Mouse (Mus musculus) gastrocnemius, postnatal 25 days (tissue): Measurements from ENCODE around the gene Slc35e3. TPM values are rescaled to one million over a fixed set of nuclear protein-coding genes. Genes with fewer than 3 reads are reported as not detected.

Source experiments
- DNase-seq: peaks from one replicate; pipeline ENCODE4 v3.0.0; 2022
- total RNA-seq, 2 experiments: library from RNA; stranded (reverse); gene quantifications; 1 replicate in 1 of 2; 2 replicates in 1 of 2; pipeline ENCODE4 v1.2.3; 2021

The Slc35e3 gene
- total RNA-seq, 2 experiments from 2014 or later = 3.8 to 4.8 TPM

GRCm38 (mm10) chr10:117776281-117777102 lies 30.3 kb upstream of the Slc35e3 start:
- no peak for DNase-seq

- DNase-seq = no peak
Measured at GRCm38 (mm10) chr10:117775401-117776144, 29.4 kb upstream of the Slc35e3 start.

GRCm38 (mm10) chr10:117774817-117775120 lies 28.6 kb upstream of the Slc35e3 start:
- no peak for DNase-seq

GRCm38 (mm10) chr10:117774011-117774816 lies 28.0 kb upstream of the Slc35e3 start:
- DNase-seq = no peak

- DNase-seq = no peak
Measured at GRCm38 (mm10) chr10:117773106-117773720, 27.0 kb upstream of the Slc35e3 start.

- no peak for DNase-seq
Measured at GRCm38 (mm10) chr10:117772364-117773105, 26.4 kb upstream of the Slc35e3 start.

GRCm38 (mm10) chr10:117771131-117771510 lies 25.0 kb upstream of the Slc35e3 start:
- DNase-seq = no peak

- no peak for DNase-seq
Measured at GRCm38 (mm10) chr10:117770286-117771130, 24.3 kb upstream of the Slc35e3 start.

GRCm38 (mm10) chr10:117769541-117770285 lies 23.5 kb upstream of the Slc35e3 start:
- no peak for DNase-seq

- no peak for DNase-seq
Measured at GRCm38 (mm10) chr10:117768141-117768440, 21.9 kb upstream of the Slc35e3 start.

- DNase-seq = no peak
Measured at GRCm38 (mm10) chr10:117767286-117768140, 21.3 kb upstream of the Slc35e3 start.

GRCm38 (mm10) chr10:117766896-117767160 lies 20.7 kb upstream of the Slc35e3 start:
- no peak for DNase-seq

GRCm38 (mm10) chr10:117766111-117766895 lies 20.1 kb upstream of the Slc35e3 start:
- DNase-seq = no peak

GRCm38 (mm10) chr10:117765116-117765894 lies 19.1 kb upstream of the Slc35e3 start:
- DNase-seq = no peak

- no peak for DNase-seq
Measured at GRCm38 (mm10) chr10:117764598-117764997, 18.4 kb upstream of the Slc35e3 start.

- no peak for DNase-seq
Measured at GRCm38 (mm10) chr10:117763588-117764190, 17.5 kb upstream of the Slc35e3 start.

- DNase-seq = no peak
Measured at GRCm38 (mm10) chr10:117762966-117763365, 16.8 kb upstream of the Slc35e3 start.
